Mouse (Mus musculus) kidney, adult 9 months (tissue): ENCODE results near the gene Nbeal1.
A peak's percentile ranks its signal among the peaks of the same experiment; 100 is the strongest.

Experiments used
- DNase-seq: peaks from one replicate; pipeline ENCODE4 v3.0.0; 2022

Nbeal1 gene

DNA sequence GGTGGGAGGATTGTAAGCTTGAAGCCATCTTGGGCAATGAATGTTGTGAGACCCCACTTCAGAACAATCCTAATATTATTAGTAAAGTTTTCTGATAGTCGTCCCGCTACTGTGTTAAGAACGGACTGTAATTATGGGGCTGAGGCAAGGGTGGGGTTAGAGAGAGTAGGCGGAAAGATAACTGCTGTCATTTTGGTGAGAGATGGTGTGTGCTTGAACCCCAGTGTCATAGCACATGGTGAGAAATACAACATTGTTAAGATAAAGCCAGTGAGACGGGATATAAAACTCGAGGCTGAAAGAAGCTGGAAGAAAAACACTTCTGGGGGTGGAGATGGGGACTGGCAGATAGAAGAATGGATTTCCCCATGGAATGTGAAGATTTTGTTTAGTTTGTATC, 164.3 kb downstream of the Nbeal1 start:
- no peak for DNase-seq

DNA sequence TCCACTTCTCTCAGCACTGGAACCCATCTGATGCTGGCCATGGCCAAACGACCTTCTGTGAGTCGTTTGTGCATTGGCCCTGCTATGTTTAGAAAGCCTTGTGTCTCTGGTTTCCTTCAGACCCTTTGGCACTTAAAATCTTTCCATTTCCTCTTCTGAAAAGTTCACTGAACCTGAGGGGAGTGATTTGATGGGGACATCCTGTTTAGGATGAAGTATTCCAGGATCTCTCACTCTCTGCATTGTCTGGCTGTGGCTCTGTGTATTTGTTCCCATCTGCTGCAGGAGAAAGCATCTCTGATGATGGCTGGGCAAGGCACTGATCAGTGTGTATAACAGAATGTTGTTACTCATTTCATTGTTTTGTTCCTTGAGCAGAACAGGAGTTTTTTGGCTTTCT, 165.3 kb downstream of the Nbeal1 start:
- DNase-seq = peak; percentile 29

DNA sequence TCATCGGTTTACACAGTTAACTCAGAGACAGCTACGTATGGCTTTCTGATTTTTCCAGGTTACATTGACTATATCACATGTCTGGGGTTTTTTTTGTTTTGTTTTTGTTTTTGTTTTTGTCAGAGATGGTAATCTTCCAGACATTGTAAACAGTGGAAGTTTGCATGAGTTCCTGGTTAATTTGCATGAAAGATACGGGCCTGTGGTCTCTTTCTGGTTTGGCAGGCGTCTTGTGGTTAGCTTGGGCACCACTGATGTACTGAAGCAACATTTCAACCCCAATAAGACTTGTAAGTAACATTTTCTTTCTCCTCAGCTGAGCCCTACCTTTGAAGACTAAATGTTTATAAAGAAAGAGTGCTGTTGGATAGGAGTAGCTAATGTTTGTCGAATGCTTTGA, 172.4 kb downstream of the Nbeal1 start:
- no peak for DNase-seq

DNA sequence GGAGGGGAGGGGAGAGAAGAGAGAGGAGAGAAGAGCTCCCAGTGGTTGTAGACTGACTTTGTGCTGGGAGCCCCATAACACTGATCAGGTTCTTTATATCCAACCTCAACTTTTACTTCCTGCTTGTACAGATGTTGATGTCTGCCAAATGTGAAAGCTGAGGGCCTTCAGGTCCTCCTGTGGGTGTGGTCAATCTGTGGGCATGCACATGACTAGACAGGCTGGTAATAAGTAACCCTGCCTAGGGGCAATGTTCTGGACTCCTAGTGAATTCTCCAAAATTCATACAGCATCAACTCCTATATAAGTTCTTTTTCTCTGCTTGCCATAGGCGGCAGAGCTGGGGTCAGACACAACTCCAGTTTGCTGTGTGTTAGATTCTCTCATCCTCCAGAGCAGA, 181.2 kb downstream of the Nbeal1 start:
- DNase-seq = peak; percentile 32

DNA sequence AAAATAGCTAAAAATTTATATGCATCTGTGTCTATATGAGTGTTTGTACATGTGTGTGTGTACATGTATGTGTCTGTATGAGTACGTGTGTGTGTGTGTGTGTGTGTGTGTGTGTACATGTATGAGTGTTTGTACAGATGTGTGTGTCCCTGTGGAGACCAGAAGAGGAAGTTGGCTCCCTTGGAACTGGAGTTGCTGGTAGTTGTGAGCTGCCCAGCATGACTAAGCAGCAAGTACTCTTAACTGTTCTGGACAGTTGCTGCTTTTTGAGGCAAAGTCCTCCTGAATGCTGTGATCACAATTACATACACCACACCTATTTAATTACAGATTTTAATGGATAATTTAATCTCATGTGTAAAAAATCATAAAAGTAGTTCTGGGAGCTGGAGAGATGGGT, 196.2 kb downstream of the Nbeal1 start:
- DNase-seq = no peak

DNA sequence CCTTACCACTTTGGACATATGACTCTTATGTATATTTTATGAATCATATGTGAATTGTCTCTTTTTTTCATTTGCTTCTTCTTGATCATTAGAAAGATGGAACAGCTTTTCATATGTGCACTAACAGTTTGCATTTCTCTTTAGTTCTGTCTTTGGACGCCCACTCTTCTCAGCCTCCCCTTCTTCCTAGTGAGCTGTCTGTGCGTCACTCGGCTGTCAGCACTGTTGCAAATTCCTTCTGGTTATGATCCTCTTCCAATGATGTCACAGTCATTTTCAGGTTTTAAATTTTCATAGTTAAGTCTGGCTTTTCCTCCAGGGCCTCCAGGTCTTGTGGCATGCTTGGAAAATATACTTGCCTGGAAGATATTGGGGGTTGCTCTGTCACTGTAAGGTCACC, 201.5 kb downstream of the Nbeal1 start:
- DNase-seq = no peak
